8 mouse cellular contexts compared by ENCODE assay signal in the genomic region with DNA sequence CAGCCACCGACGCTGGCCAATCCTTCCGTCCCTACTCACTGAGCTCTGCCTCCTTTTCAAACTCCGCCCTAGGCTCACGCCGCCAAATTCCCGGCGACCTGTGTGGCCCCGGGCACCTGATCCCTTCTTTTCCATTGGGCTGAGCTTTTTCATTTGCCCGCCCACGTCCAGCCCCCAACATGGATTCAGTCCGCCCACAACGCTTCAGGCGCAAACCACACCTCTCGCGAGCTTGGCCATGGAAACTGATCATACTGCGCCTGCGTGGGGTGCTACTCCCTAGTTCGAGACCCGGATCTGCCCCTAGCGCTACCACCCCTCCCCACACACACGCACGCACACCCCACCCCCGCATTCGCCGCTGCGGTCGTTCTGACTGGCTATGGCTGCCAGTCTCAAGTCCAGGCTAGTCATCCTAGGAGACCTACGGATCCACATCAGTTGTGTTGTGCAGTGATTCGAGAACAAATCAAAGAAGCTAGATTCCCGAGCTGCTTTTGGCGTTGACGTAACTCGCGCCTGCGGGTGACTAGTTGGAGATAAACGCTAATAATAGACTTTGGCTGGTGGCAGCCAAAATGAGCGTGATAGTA. TPM values are rescaled to one million over a fixed set of nuclear protein-coding genes. Genes with fewer than 3 reads are reported as not detected.
DNase-seq lines count a peak whose midpoint lies in the region; ATAC-seq lines count a peak whose summit lies in the region.

No protein-coding gene starts in this region.

- 0 out of 2 replicates have a peak overlapping the region, but pooled peaks have one; percentile 31 for H3K9ac ChIP-seq in kidney, embryonic 15.5 days

- peak overlapping the region; percentile 59 for H3K4me2 ChIP-seq in kidney, embryonic 15.5 days

- ATAC-seq in erythroblast, adult 5-6 weeks (replicated peaks; ENCODE audit: low FRiP score, poor library complexity, severe bottlenecking), result peak; percentile 99
- ATAC-seq in kidney, embryonic 15.5 days (replicated peaks; ENCODE audit: low FRiP score), result peak; percentile 98
- ATAC-seq in monocyte, adult 5-6 weeks (replicated peaks; ENCODE audit: insufficient number of reproducible peaks, low FRiP score, low TSS enrichment, poor library complexity, severe bottlenecking), result peak; percentile 97

- peak overlapping the region; percentile 86 for H3K27ac ChIP-seq in heart, embryonic 10.5 days
- 0 out of 2 replicates have a peak overlapping the region, but pooled peaks have one; percentile 51 for H3K27ac ChIP-seq in kidney, embryonic 15.5 days

- no peaks in the 10 kb centered on the region for H3K36me3 ChIP-seq in heart, embryonic 10.5 days
- no peaks in the 10 kb centered on the region for H3K36me3 ChIP-seq in kidney, embryonic 15.5 days

- peak; percentile 94 for DNase-seq in A20 (ENCODE audit: low read depth, low spot score)
- peak; percentile 98 for DNase-seq in brain, adult 2 months (ENCODE audit: low read depth, low spot score)
- peak; percentile 99 for DNase-seq in heart, embryonic 10.5 days (ENCODE audit: low spot score)
- DNase-seq in liver, result peak; percentile 93
- DNase-seq in spleen, postnatal 4 days (ENCODE audit: low spot score in 2 of 2), result peak; percentile 86 to 88

- H3K4me3 ChIP-seq in heart, embryonic 10.5 days, result peak overlapping the region; percentile 60
- H3K4me3 ChIP-seq in kidney, embryonic 15.5 days (replicated peaks), result peak overlapping the region; percentile 55

- no peaks in the 10 kb centered on the region for H3K9me3 ChIP-seq in heart, embryonic 10.5 days
- no peaks in the 10 kb centered on the region for H3K9me3 ChIP-seq in kidney, embryonic 15.5 days (replicated peaks)

- H3K4me1 ChIP-seq in heart, embryonic 10.5 days, result no peaks in the 10 kb centered on the region
- H3K4me1 ChIP-seq in kidney, embryonic 15.5 days, result 0 out of 2 replicates have a peak, but pooled peaks cover 6% of the 10 kb centered on the region

- no peaks in the 10 kb centered on the region for H3K27me3 ChIP-seq in heart, embryonic 10.5 days (ENCODE audit: insufficient read depth, poor library complexity, severe bottlenecking)
- no peaks in the 10 kb centered on the region for H3K27me3 ChIP-seq in kidney, embryonic 15.5 days

- 14% methylated on average over 38 of the region's 38 CpGs for WGBS in heart, embryonic 10.5 days
- WGBS in kidney, embryonic 15.5 days, result 15% methylated on average over 38 of the region's 38 CpGs

RNA-seq across cellular contexts. Expression of gene Hdac6, which starts 0.3 kb away (rescaled TPM):
- 5.0 and 9.0 TPM in 2 replicates for total RNA-seq in erythroblast, adult 5-6 weeks (2015; ENCODE audit: low replicate concordance)
- 2.4 and 6.8 TPM in 2 replicates for total RNA-seq in erythroblast, adult 5-6 weeks (2017; ENCODE audit: low replicate concordance)
- 36.4 and 36.9 TPM in 2 replicates for polyA plus RNA-seq in heart, embryonic 10.5 days (2016; fragmentation: Nextera tagmentation; extraction: Ambion mirVana)
- polyA plus RNA-seq in kidney, embryonic 15.5 days (2015; fragmentation: Nextera tagmentation; extraction: Ambion mirVana), result 49.2 and 59.6 TPM in 2 replicates
- 3.3 to 4.6 TPM (median 4.1 TPM) in 3 replicates for total RNA-seq in monocyte, adult 5-6 weeks (2017)

RNA-seq across cellular contexts. Expression of gene Eras, which starts 19.6 kb away (rescaled TPM):
- not detected in 2 replicates for total RNA-seq in erythroblast, adult 5-6 weeks (2015; ENCODE audit: low replicate concordance)
- total RNA-seq in erythroblast, adult 5-6 weeks (2017; ENCODE audit: low replicate concordance), result not detected in 2 replicates
- polyA plus RNA-seq in heart, embryonic 10.5 days (2016; fragmentation: Nextera tagmentation; extraction: Ambion mirVana), result not detected in 2 replicates
- polyA plus RNA-seq in kidney, embryonic 15.5 days (2015; fragmentation: Nextera tagmentation; extraction: Ambion mirVana), result not detected in 2 replicates
- not detected in 3 replicates for total RNA-seq in monocyte, adult 5-6 weeks (2017)

RNA-seq across cellular contexts. Expression of gene Pcsk1n, which starts 28.4 kb away (rescaled TPM):
- not detected in 2 replicates for total RNA-seq in erythroblast, adult 5-6 weeks (2015; ENCODE audit: low replicate concordance)
- not detected in 2 replicates for total RNA-seq in erythroblast, adult 5-6 weeks (2017; ENCODE audit: low replicate concordance)
- polyA plus RNA-seq in heart, embryonic 10.5 days (2016; fragmentation: Nextera tagmentation; extraction: Ambion mirVana), result 0.12 and 0.60 TPM in 2 replicates
- 1.7 and 7.7 TPM in 2 replicates for polyA plus RNA-seq in kidney, embryonic 15.5 days (2015; fragmentation: Nextera tagmentation; extraction: Ambion mirVana)
- not detected in 3 replicates for total RNA-seq in monocyte, adult 5-6 weeks (2017)

RNA-seq across cellular contexts. Expression of gene Gata1, which starts 29.9 kb away (rescaled TPM):
- total RNA-seq in erythroblast, adult 5-6 weeks (2015; ENCODE audit: low replicate concordance), result 45.1 and 78.6 TPM in 2 replicates
- total RNA-seq in erythroblast, adult 5-6 weeks (2017; ENCODE audit: low replicate concordance), result 29.3 and 49.9 TPM in 2 replicates
- 18.0 and 20.2 TPM in 2 replicates for polyA plus RNA-seq in heart, embryonic 10.5 days (2016; fragmentation: Nextera tagmentation; extraction: Ambion mirVana)
- polyA plus RNA-seq in kidney, embryonic 15.5 days (2015; fragmentation: Nextera tagmentation; extraction: Ambion mirVana), result 1.2 and 2.3 TPM in 2 replicates
- total RNA-seq in monocyte, adult 5-6 weeks (2017), result 1.4 to 17.9 TPM (median 3.3 TPM) in 3 replicates

RNA-seq across cellular contexts. Expression of gene Gm10490, which starts 38.7 kb away (rescaled TPM):
- total RNA-seq in erythroblast, adult 5-6 weeks (2015; ENCODE audit: low replicate concordance), result not detected in 2 replicates
- total RNA-seq in erythroblast, adult 5-6 weeks (2017; ENCODE audit: low replicate concordance), result not detected in 2 replicates
- polyA plus RNA-seq in heart, embryonic 10.5 days (2016; fragmentation: Nextera tagmentation; extraction: Ambion mirVana), result 0.45 TPM in 1 of 2 replicates, not detected in the other
- not detected in 2 replicates for polyA plus RNA-seq in kidney, embryonic 15.5 days (2015; fragmentation: Nextera tagmentation; extraction: Ambion mirVana)
- total RNA-seq in monocyte, adult 5-6 weeks (2017), result not detected in 3 replicates

Comparison
In these comparisons a context has a peak if more than half of its experiments do, and no peak if none do; other contexts are left out.
1. Peak in every context shown above with its lines: DNase-seq, ATAC-seq, H3K4me3 ChIP-seq and H3K27ac ChIP-seq.